9 mouse cellular contexts compared by ENCODE assay signal in genomic region chr4:87647932-87648911, GRCm38 (mm10).
DNase-seq lines count a peak whose midpoint lies in the region; ATAC-seq and TF ChIP-seq lines count a peak whose summit lies in the region.
"Had no signal": no experiment of that assay in that cellular context is flagged by ENCODE, and none has a peak within 500 bp of the region (broad histone marks: within the 10 kb centered on the region; RNA-seq: fewer than 3 reads in every experiment).

No protein-coding gene starts in this region.

- TF ChIP-seq CTCF in liver, postnatal 0 days (IDR thresholded peaks at IDR 0.05; ENCODE audit: low read depth): no peak

- peak overlapping the region; percentile 51 for H3K4me2 ChIP-seq in liver, postnatal 0 days (ENCODE audit: low read depth, low read length)

- H3K27ac ChIP-seq in liver, postnatal 0 days (ENCODE audit: low read depth): no peak overlapping the region

- DNase-seq in frontal cortex, postnatal 25 days (ENCODE audit: low spot score in 2 of 2): no peak
- peak; percentile 20 for DNase-seq in WW6 (ENCODE audit: low read depth, low spot score)
- peak; percentile 15 to 51 for DNase-seq in frontal cortex, postnatal 10 days (ENCODE audit: low spot score in 2 of 2)
- peak; percentile 77 for DNase-seq in kidney, adult 9 months
- DNase-seq in liver, postnatal 0 days: peak; percentile 15
- DNase-seq in right cerebral cortex, postnatal 10 days (ENCODE audit: low spot score in 2 of 2): peak; percentile 59 to 68

- H3K36me3 ChIP-seq in liver, postnatal 0 days (replicated peaks; ENCODE audit: insufficient read depth, low read length): no peaks in the 10 kb centered on the region
- H3K36me3 ChIP-seq: G1E had no signal

- 24% methylated on average over 26 of the region's 26 CpGs for WGBS in liver, postnatal 0 days (ENCODE audit: insufficient replicate concordance)

- peak; percentile 62; the same call in 1 of the 2 replicates for ATAC-seq in frontal cortex, adult (ENCODE audit: low TSS enrichment)
- no peak for ATAC-seq in liver, postnatal 0 days
- ATAC-seq in inflammation-experienced regulatory T-cells, adult 6 months: no peak

- H3K9ac ChIP-seq in liver, postnatal 0 days (replicated peaks): no peak overlapping the region

- 0 out of 2 replicates have a peak, but pooled peaks cover 2% of the 10 kb centered on the region for H3K4me1 ChIP-seq in liver, postnatal 0 days (ENCODE audit: insufficient read depth)

- no peaks in the 10 kb centered on the region for H3K27me3 ChIP-seq in liver, postnatal 0 days (ENCODE audit: insufficient read depth, low read length)

- H3K9me3 ChIP-seq in liver, postnatal 0 days (ENCODE audit: low read length): no peaks in the 10 kb centered on the region
- H3K9me3 ChIP-seq: G1E had no signal

- no peak overlapping the region for H3K4me3 ChIP-seq in liver, postnatal 0 days (ENCODE audit: low read depth, low read length)

- TF ChIP-seq EP300 in liver, postnatal 0 days (IDR thresholded peaks at IDR 0.05; ENCODE audit: low read depth): no peak

Comparison
In these comparisons a context has a peak if more than half of its experiments do, and no peak if none do; other contexts are left out.
1. DNase-seq: peak in WW6 (single experiment), frontal cortex, postnatal 10 days (2 of 2), kidney, adult 9 months (single experiment), liver, postnatal 0 days (single experiment) and right cerebral cortex, postnatal 10 days (2 of 2); none in frontal cortex, postnatal 25 days (0 of 2).